Mouse (Mus musculus) thymus, postnatal 25 days (tissue): ENCODE results near the gene Zdhhc25.
A peak's percentile ranks its signal among the peaks of the same experiment; 100 is the strongest.

Experiments used
- DNase-seq: peaks from one replicate; pipeline ENCODE4 v3.0.0; 2022

Zdhhc25 gene

DNA sequence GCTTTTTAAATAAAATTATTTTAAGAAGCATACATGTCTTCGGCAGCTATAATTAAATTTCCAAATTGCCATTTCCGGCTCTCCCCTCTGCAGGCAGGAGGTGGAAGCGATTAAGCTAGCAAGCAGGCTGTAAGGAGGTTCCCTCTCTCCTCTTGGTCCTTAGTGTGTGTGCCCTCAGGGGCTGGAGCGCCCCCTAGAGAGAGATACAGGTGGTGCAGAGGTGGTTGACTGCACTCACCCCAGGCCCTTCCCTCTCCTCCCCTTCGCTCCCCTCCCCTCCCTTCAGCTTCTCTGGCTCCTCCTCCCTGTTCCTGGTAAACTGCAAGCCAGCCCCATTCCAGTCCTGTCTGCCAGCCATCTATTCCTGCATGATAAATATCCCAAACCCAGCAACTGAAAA, 35.1 kb downstream of the Zdhhc25 start:
- no peak for DNase-seq

DNA sequence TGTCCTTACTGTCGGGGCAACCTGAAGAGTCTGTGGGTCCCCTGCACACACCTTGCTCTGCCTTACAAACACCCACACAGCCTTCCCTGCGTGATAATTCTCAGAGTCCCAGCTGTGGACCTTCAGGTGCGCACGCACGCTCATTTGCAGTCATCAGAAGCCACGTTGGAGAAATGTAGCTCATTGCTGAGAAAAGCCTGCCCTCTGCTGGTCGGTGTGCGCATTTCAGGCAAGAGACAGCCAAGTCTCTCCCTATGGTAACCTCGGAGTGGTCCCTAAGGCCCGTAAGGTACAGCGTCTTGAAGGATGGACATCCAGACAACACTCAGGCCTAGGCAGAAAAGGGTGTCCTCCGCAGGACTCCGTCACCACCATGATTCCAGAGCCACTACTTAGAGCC, 50.9 kb downstream of the Zdhhc25 start:
- DNase-seq = peak; percentile 47
